Mouse (Mus musculus): ENCODE results near the gene Cryaa.
A peak's percentile ranks its signal among the peaks of the same experiment; 100 is the strongest.

Gene Cryaa

DNA sequence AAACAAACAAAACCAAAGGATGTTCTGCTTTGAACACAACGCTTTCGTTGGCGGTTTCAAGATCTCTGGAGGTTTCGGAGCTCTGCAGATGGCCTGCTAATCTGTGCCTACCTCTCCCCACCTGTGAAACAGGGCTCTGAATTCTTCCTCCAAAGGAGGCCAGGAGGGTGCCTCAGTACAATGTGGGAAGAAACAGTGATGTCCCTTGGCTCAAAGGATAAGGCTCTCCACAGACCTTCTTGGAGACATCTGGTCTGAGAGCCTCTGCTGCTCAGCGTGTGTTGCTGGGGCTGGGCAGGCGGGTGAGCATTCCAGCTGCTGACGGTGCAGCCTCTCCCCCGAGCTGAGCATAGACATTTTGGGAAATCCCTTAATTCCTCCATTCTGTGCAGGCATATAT lies at the start of gene Cryaa:
Gene Cryaa, plus strand, starts transcription at position 301 of the 400 bp plus-strand sequence.
- DNase-seq (ENCODE audit: low spot score in 2 of 2), result no peak

DNA sequence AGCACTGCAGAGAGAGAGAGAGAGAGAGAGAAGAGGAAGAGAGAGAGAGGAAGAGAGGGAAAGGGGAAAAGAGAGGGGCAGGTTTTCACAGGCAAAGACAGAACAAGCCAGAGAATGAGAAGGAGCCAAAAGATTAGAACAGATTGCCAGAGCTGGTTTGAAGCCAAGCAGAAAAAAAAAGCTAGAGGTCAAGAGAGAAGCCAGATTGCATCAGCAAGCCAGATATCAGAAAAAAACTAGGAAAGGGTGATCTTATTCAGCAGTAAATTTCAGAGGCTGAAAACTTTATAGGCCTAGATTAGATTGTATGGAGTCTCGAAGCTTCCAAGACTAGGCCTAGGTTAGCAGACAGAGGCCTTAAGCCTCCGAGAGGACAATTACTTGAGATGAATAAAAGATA lies 49.6 kb upstream of the Cryaa start:
- DNase-seq (ENCODE audit: low spot score in 2 of 2), result no peak

DNA sequence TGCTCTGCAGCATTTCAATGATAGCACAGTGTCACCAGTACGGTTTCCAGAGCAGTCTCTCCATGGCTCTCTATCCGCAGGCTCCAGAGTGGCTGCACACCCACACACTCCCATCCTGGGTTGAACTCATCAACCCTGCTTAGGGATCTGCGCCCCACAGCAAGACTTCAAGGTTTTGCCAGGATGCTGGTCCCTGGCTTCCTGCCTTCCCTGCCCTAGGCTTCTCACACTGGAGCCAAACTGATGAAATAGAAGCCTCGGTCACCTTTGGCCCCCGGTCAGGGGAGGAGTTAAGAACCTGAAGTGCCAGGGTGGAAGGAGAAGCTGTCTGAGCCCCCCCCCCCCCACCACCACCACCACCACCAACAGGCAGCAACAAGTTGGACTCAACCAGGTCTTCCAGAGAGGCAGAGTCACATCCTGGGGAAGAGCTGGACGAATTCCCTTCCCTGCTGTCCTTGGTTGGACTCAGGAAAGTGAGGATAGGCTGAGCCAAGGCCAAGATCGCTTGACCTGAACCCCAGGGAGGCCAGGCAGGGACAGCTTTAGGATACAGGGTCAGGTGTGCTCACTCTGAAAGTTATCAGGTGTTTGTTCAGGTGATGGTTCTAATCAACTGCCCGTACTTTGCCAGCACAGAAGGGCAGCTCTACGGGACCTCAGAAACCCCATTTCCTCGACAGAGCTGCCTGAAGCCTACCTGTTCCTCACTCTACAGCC lies 46.4 kb upstream of the Cryaa start:
- DNase-seq (ENCODE audit: low spot score in 2 of 2), result no peak

DNA sequence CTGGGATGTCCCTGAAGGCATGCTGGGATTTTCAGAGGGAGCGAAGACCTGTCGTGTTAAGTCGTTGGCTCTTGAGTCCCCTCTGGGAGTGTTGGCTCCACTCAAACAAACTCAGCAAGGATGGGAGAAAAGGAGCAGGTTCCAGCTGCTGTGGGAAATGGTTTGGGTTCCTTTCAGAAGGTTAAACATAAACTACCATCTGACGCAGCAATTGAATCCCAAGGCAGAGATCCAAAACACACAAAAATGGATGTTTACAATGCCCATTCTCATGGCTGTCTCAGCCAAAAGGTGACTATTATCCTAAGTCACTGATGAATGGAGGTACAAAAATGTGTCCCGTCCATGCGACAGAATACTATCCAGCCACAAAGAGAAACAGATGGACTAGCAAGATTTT lies 44.6 kb upstream of the Cryaa start:
- no peak for DNase-seq (ENCODE audit: low spot score in 2 of 2)

DNA sequence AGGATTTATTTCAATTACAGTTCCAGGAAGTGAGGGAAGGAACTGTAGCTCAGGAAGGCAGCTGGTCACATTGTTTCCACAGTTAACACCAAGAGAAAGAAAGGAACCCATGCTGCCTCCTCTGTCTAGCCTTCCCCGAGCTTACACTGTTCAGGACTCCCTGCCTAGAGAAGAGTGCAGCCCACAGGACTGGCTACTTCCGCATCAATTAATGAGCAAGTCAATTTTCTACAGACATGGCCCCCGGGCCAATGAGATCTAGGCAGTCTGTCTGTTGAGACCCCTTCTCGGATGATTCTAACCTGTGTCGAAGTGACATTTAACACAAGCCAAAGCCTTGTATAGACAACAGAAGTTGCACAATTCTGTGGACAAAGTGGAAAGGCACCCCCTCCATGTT lies 42.7 kb upstream of the Cryaa start:
- no peak for DNase-seq (ENCODE audit: low spot score in 2 of 2)

DNA sequence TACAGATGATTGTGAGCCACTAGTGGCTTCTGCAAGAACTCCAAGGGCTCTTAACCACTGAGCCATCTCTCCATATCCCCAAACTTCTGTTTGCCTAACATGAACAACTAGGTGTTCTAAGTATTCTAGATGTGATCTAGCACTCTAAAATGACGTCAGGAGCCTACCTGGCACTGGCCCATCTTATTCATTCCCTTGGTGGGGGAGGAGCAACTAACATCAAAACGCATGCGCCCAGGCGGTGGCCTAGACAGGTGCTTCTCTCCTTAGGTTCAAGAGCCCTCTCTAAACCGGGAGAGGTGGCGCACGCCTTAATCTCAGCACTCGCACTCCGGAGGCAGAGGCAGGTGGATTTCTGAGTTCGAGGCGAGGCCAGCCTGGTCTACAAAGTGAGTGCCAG lies 41.8 kb upstream of the Cryaa start:
- DNase-seq (ENCODE audit: low spot score in 2 of 2), result no peak

DNA sequence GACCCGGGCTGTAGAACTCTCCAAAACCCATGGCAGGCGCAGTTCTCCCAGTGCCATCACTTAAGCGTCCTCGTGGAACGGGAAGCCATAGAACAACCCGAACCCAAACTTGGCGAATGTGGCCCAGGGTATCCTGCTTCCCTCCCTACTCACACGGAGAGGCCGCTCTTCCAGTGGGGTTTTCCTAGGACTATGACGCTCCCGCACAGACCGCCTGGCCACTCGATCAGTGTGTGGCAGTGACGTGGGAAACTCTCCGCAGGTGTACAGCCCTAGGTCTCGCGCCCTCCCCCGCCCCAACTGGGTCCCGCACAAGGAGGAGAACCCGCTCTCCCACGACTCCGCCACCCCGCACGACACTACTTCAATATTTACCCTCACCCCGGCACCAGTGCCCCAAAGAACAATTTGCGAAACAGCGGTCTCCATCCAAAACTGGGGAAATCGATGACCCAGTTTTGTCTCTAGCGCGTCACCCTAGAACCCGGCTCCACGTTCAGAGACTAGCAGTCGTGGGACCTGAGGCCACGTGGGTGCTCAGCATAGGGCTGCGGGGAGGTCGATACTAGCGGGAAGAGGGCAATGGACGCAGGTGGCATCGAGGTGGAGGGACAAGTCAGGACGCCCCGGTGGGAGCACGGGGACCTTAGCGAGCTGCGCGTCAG lies 41.2 kb upstream of the Cryaa start:
- no peak for DNase-seq (ENCODE audit: low spot score in 2 of 2)

DNA sequence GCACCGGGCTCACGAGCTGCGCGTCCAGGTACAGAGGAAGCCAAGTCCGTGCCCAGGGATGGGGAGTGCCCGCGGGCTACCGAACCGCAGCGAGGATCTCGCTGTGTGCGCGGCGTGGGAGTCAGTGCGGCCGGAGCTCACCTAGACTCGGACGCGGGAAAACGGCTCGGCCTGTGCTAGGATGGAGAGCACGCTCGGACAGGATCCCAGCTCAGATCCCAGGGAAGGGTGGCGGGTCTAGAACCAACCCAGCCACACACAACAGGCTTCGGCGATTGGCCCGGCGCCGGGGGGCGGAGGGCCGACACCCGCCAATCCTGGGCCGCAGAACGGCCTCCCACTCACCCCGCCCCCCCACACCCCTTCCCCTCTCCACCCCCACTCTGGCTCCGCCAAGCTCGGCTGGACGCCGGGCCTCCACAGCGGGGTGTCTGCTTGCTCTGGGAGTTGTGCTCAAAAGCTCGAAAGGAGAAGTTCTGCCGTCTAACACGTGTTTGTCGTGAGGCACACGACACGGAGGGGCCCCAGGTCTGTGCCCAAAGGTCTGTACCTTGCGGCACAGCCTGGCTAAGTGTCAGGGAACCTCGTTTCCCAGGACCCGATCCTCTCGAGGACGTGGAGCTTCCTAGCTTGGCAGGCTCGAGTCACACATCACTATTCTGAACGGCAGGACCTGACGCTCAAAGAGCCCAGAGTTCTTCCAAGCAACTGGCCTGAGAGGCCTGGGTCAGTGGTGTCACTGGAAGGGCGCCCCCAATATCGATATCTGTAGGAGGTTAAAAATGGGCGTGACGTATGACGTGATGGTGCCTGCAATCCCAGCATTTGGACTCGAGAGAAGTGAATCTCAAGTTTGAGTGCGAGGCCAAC lies 40.4 kb upstream of the Cryaa start, which contains the start of gene Cbs:
Gene Cbs, minus strand, starts transcription at position 297 of the 870 bp plus-strand sequence.
- DNase-seq (ENCODE audit: low spot score in 2 of 2), result peak; percentile 53 to 63

DNA sequence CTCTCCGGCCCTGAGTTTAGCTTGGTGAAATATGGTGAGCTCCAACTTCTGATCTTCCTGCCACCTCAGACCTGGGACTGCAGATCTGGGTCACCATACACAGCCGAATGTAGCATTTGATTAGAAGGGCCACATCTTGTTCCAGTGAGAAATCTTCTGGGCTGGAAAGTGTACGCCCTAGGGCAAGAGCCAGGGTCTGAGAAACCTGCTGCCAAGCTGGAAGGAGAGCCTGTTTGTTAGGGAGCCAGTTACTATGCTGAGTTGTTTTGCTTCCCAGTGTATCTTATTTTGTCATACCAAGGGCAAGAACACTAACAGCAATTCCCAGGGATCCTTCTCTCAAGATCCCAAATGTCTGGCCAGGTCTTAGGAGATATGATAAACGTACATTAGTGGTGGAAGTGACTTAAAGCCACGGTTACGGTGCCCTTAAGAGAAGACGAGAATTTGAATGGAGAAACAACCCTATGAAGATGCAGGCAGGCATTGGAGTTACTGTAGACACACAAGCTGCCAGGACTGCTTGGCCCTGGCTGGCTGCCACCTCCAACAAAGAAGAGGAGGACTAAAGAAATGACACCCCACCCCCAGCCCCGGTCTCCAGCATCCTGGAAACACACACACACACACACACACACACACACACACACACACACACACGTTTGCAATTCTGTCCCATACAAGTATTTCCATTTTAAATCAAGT lies 39.6 kb upstream of the Cryaa start:
- DNase-seq (ENCODE audit: low spot score in 2 of 2), result peak; percentile 51 to 59

DNA sequence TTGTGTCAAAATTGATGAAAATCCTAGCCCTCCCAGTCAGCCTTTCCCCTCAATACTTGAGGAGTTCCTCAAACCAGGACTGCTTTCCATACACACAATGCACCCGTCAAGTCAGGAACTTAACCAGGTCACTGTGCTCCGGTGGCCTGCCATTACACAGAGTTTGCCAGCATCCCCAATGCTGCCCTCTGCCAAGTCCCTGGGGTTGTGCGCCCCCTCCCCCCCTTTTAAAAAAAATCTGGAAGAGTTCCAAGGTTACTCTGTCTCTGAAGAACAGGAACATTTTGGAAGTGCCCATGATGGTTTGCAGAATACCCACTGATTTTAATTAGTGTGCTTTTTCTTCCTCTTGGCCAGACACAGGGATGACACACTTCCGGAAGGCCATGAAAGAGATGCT lies 38.0 kb upstream of the Cryaa start:
- DNase-seq (ENCODE audit: low spot score in 2 of 2), result peak in 1 of 2 experiments; percentile 12

DNA sequence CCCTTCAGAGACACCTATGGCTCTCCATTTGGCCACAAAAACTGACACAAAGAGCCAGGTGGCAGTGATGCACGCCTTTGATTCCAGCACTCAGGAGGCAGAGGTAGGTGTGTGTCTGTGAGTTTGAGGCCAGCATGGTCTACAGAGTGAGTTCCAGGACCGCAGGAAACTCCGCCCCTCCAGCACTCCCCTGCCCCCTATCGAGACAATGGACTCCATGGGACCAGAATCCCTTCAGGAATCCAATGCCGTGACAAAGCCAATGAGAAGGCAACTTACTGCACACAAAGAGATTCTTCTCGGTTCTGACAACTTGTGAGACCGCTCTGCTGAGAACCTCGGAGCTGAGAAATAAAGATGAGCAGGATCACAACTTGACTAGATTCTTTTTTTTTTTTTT lies 35.3 kb upstream of the Cryaa start:
- DNase-seq (ENCODE audit: low spot score in 2 of 2), result no peak

DNA sequence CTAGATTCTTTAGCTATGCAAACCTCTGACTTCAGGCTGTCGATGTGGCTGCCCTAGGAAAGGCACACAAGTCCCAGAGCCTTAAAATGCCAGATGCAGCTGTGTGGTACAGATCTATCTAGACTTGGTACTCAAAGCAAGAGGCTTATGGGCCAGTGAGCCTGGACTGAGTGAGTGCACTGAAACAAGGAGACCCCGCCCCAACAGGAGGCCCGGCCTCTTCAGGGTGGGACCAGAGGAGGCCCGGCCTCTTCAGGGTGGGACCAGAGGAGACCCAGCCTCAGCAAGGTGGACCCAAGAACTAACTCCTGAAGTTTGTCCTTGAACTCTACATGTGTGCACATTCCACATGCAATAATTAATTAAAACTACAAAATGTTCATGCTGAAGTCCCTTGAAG lies 34.7 kb upstream of the Cryaa start:
- no peak for DNase-seq (ENCODE audit: low spot score in 2 of 2)

DNA sequence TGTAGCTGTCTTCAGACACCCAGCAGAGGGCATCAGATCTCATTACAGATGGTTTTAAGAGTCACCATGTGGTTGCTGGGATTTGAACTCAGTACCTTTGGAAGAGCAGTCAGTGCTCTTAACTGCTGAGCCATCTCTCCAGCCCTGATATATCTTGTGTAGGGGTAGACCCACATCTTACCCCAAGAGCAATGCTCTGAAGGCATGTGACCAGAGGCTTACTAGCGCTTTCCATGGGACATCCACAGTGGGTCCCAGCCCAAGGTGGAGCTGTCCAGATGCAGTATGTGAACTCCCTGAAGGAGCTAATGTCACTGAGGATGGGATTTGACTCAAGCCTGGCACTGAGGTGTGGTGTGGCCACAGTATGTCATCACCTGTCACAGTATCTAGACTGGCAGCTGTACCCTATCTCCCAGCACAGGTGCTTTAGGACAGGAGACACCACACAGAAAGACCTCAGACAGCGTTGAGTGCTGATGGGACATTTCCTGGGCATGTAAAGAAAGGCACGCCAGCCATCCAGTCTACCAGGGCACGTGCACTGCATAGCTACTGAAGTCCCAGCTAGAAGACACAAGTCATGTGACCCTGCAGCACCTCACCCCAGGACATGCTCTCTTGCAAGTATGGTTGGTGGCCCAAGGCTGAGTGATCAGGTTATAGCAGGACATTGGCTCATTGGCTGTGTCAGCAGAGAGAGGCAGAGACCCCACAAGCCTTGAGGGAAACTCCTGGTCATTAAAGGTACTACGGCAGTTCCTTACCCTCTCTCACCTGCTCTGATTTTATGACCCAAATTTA lies 31.2 kb upstream of the Cryaa start:
- DNase-seq (ENCODE audit: low spot score in 2 of 2), result no peak

DNA sequence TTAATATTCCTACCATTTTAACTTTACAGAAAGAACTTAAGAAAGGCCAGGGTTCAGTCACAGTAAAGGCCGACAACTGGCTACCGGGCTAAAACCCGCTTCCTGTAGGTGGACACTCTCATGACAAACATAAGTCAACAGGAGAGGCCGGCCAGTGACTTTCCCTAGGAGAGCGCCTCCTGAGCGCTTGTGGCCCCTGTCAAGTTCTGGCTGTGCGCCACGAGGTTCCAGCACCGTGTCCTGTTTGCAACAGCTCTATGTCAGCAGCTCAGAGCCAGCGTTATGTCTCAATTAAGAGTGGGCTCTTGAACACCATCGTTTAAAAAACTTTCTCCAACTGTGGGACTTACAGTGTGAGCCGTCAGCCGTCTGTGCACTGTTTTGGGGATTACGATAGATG lies 25.5 kb upstream of the Cryaa start:
- no peak for DNase-seq (ENCODE audit: low spot score in 2 of 2)

DNA sequence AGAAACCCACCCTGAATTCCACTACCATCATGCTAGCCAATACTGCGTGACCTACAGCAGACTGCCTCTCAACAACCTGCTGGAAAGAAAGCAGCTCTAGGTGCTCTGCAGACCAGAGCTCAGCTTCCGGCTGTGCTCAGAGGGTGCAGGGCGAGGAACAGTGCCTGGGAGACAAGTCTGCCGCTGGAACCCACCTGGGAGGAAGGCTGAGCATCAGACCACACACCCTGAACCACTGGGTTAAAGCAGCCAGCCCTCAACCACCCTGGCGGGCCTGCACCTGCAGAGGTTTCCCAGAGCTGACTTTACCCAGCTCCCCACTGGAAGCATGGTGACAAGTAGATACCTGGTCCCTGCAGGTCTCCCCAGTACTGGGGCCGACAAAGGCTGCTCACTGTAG lies 24.3 kb upstream of the Cryaa start:
- no peak for DNase-seq (ENCODE audit: low spot score in 2 of 2)

DNA sequence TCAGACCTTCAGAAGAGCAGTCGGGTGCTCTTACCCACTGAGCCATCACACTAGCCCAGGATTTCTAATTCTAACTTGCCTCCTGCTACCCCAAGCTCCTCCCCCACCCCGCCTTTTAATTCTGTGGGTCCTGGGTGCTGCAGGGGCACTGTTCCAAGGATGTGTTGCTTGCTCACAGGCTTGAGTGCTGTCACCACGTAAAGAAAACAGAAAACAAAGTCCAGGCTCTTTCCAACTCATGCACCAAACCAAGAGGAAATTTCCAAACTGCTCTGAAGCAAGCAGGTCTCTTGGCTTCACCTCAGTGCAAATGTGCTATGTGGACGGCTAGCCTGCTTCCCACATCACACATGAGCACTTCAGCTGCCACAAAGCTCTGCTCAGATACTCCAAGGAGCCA lies 22.2 kb upstream of the Cryaa start:
- DNase-seq (ENCODE audit: low spot score in 2 of 2), result no peak

DNA sequence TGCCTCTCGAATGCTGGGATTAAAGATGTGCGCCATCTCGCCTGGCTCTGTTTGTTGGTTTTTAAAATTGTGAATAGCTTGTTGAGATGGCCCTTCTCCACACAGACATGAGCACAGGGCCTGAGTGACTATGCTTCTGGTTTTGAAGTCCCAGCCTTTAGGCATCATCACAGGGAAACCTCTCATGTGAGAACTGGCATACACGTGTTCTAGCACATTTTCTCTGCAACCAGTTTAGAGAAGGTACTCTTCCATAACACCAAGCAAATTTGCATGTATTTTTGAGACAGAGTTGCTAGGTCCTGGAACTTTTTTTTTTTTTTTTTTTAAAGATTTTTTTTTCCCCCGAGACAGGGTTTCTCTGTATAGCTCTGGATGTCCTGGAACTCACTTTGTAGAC lies 20.9 kb upstream of the Cryaa start:
- no peak for DNase-seq (ENCODE audit: low spot score in 2 of 2)

DNA sequence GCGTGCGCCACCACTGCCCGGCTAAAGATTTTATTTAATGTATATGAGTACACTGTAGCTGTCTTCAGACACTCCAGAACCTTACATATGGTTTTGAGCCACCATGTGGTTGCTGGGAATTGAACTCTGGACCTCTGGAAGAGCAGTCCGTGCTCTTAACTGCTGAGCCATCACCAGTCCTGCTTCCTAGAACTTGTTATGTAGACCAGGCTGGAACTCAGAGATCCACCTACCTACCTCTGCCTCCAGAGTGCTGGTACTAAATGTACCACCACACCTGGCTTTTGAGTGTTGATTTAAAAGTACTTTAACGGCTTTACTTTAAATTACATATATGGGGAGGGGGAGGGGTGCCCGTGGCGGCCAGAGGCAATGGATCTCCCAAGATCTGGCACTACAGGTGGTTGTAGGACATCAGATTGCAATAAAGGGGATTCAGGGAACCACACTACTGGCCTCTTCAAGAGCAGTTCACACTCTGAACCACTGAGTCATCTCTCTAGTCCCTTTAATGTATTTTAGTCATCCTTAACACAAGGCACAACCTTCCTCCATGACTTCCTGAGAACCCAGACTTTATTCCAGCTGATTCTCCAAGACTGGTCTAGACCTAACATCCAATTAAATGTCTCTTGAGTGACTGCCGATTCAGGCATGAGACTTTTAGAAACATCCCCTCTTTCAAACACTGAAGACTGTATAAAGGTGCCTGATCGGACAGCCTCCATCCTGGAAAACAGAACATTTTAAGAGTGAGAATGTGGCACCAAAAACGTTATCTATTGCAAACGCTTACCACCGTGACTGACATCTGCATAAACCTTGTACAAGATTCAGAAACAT lies 20.2 kb upstream of the Cryaa start:
- DNase-seq (ENCODE audit: low spot score in 2 of 2), result no peak

DNA sequence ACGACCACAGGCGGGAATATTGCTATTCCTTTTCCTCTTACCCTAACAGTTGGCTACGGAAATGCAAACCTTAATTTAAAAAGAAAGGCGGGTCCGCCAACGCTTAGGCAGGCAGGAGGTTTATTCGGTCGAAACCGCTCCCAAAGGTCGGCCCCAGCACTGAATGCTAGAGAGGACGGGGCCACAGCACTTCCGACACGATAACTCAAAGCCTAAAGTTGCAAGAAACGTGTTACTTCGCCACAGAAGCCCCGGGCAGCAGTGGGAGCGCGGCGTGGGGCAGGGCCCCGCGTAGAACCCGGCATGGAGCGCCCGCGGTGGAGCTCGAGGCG lies 19.5 kb upstream of the Cryaa start:
- no peak for DNase-seq (ENCODE audit: low spot score in 2 of 2)

DNA sequence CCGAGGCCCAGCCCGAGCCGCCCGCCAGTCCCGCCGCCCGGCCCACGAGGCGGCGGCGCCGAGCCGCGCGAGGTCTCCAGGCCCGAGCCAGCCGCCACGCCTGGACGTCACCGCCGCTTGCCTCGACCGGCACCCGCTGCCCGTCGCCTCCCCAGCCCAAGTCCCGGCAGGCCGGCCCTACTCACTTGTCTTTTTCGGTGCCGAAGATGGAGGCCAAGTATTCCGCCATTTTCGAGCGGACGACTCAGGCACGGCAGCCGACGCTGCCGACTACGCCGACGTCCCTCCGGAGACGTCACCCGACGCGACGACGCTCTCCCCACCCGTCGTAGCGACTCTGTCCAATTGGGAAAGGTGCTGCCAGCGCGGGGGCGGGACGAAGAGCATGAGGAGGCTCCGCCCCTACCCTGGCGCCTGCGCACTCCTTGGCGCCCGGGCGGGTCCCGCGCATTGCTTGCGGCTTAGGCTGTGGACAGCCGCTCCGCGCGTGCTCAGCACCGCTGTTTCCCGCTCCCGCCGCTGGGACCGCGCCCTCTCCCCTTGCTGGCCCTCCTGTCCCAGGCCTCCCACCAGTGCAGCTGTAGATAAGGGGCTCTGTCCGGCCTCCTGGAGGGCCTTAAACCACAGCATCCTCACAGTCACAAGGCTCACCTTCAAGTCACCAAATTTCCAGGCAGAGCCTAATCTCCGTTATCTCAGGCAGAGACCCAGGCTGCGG lies 19.0 kb upstream of the Cryaa start, which contains the start of gene U2af1:
Gene U2af1, minus strand, starts transcription at position 425 of the 718 bp plus-strand sequence.
- DNase-seq (ENCODE audit: low spot score in 2 of 2), result peak; percentile 98

Data from right cerebral cortex, postnatal 36 days (tissue).